Mouse (Mus musculus) yolk sac, embryonic 10.5 days (tissue): ENCODE results near the gene Prkd3.

Source experiments
- DNase-seq: peaks from one replicate; pipeline ENCODE4 v3.0.0-alpha.2; 2017; ENCODE audit warnings: low spot score

The Prkd3 gene

GRCm38 (mm10) chr17:78999745-79000270, 20.8 kb downstream of the Prkd3 start:
- no peak for DNase-seq

- DNase-seq = no peak
Measured at GRCm38 (mm10) chr17:78999189-78999588, 21.4 kb downstream of the Prkd3 start.

- DNase-seq = no peak
Measured at GRCm38 (mm10) chr17:78998130-78998529, 22.5 kb downstream of the Prkd3 start.

- DNase-seq = no peak
Measured at GRCm38 (mm10) chr17:78994931-78995820, 25.4 kb downstream of the Prkd3 start.

- DNase-seq = no peak
Measured at GRCm38 (mm10) chr17:78994382-78994781, 26.2 kb downstream of the Prkd3 start.

GRCm38 (mm10) chr17:78993670-78994069, 26.9 kb downstream of the Prkd3 start:
- no peak for DNase-seq

GRCm38 (mm10) chr17:78992303-78993027, 28.2 kb downstream of the Prkd3 start:
- DNase-seq = no peak

GRCm38 (mm10) chr17:78991549-78991948, 29.1 kb downstream of the Prkd3 start:
- DNase-seq = no peak

GRCm38 (mm10) chr17:78989015-78989414, 31.6 kb downstream of the Prkd3 start:
- DNase-seq = no peak

- no peak for DNase-seq
Measured at GRCm38 (mm10) chr17:78983736-78984135, 36.9 kb downstream of the Prkd3 start.

GRCm38 (mm10) chr17:78983166-78983565, 37.5 kb downstream of the Prkd3 start:
- no peak for DNase-seq

- no peak for DNase-seq
Measured at GRCm38 (mm10) chr17:78968500-78968899, 52.1 kb downstream of the Prkd3 start.

GRCm38 (mm10) chr17:78966092-78966883, 54.3 kb downstream of the Prkd3 start:
- no peak for DNase-seq

GRCm38 (mm10) chr17:78964387-78964786, 56.2 kb downstream of the Prkd3 start:
- DNase-seq = no peak

- DNase-seq = no peak
Measured at GRCm38 (mm10) chr17:78959473-78959872, 61.1 kb downstream of the Prkd3 start.

GRCm38 (mm10) chr17:78953240-78953639, 67.4 kb downstream of the Prkd3 start:
- DNase-seq = peak; percentile 72

- DNase-seq = no peak
Measured at GRCm38 (mm10) chr17:78952070-78952469, 68.5 kb downstream of the Prkd3 start.

- no peak for DNase-seq
Measured at GRCm38 (mm10) chr17:78951225-78951624, 69.4 kb downstream of the Prkd3 start.

- no peak for DNase-seq
Measured at GRCm38 (mm10) chr17:78942579-78942978, 78.0 kb downstream of the Prkd3 start.

- DNase-seq = no peak
Measured at GRCm38 (mm10) chr17:78938927-78939326, 81.7 kb downstream of the Prkd3 start.

- DNase-seq = no peak
Measured at GRCm38 (mm10) chr17:78937229-78937853, 83.3 kb downstream of the Prkd3 start.
